Mouse (Mus musculus): Measurements from ENCODE around the gene Eef1g. TPM values are rescaled to one million over a fixed set of nuclear protein-coding genes. Genes with fewer than 3 reads are reported as not detected.

Gene Eef1g
- total RNA-seq (2021) = 100 to 1,000 TPM; 640 to 671 TPM
- long read RNA-seq, experiment 1, transcript Eef1g-201 (10 exons, 1,864 nt) = major isoform, 703 of 777 reads
- long read RNA-seq, experiment 1, partial matches to known transcripts = 66 of 777 reads
- long read RNA-seq, experiment 1, other reads (novel, unspliced or antisense) = 7 of 777 reads
- long read RNA-seq, experiment 2, transcript Eef1g-201 (10 exons, 1,864 nt) = major isoform, 803 of 902 reads
- long read RNA-seq, experiment 2, partial matches to known transcripts = 94 of 902 reads
- long read RNA-seq, experiment 2, other reads (novel, unspliced or antisense) = 2 of 902 reads

GRCm38 (mm10) chr19:8966590-8967372 lies at the start of gene Eef1g:
Gene Eef1g, plus strand, starts transcription at chr19:8967041.
- peak; percentile 94 for DNase-seq

GRCm38 (mm10) chr19:8919000-8919399 lies 47.8 kb upstream of the Eef1g start:
- DNase-seq = no peak

GRCm38 (mm10) chr19:8919684-8920072 lies 47.2 kb upstream of the Eef1g start:
- DNase-seq = no peak

GRCm38 (mm10) chr19:8920073-8920736 lies 46.6 kb upstream of the Eef1g start, which contains the start of gene B3gat3:
Gene B3gat3, plus strand, starts transcription at chr19:8920374.
- peak; percentile 94 for DNase-seq

- DNase-seq = no peak
These were observed 46.0 kb upstream of the Eef1g start for GRCm38 (mm10) chr19:8920836-8921291.

GRCm38 (mm10) chr19:8921741-8922140 lies 45.1 kb upstream of the Eef1g start:
- DNase-seq = no peak

GRCm38 (mm10) chr19:8926766-8927165 lies 40.1 kb upstream of the Eef1g start:
- no peak for DNase-seq

GRCm38 (mm10) chr19:8927891-8928525 lies 38.8 kb upstream of the Eef1g start:
- DNase-seq = no peak

- DNase-seq = no peak
These were observed 38.1 kb upstream of the Eef1g start for GRCm38 (mm10) chr19:8928689-8929223.

GRCm38 (mm10) chr19:8929224-8930088 lies 37.4 kb upstream of the Eef1g start, which contains the start of the genes Rom1 and Eml3:
Gene Rom1, minus strand, starts transcription at chr19:8929356.
Gene Eml3, plus strand, starts transcription at chr19:8929552.
- DNase-seq = peak; percentile 89

GRCm38 (mm10) chr19:8930117-8930516 lies 36.7 kb upstream of the Eef1g start:
- DNase-seq = no peak

GRCm38 (mm10) chr19:8930771-8931170 lies 36.1 kb upstream of the Eef1g start:
- DNase-seq = no peak

GRCm38 (mm10) chr19:8936736-8937135 lies 30.1 kb upstream of the Eef1g start:
- no peak for DNase-seq

GRCm38 (mm10) chr19:8940526-8941133 lies 26.2 kb upstream of the Eef1g start:
- no peak for DNase-seq

- no peak for DNase-seq
These were observed 25.7 kb upstream of the Eef1g start for GRCm38 (mm10) chr19:8941136-8941514.

GRCm38 (mm10) chr19:8941515-8942217 lies 25.2 kb upstream of the Eef1g start, which contains the start of gene Mta2:
Gene Mta2, plus strand, starts transcription at chr19:8941875.
- DNase-seq = peak; percentile 97

- no peak for DNase-seq
These were observed 24.4 kb upstream of the Eef1g start for GRCm38 (mm10) chr19:8942276-8942964.

- no peak for DNase-seq
These were observed 23.8 kb upstream of the Eef1g start for GRCm38 (mm10) chr19:8943047-8943446.

GRCm38 (mm10) chr19:8944062-8944461 lies 22.8 kb upstream of the Eef1g start:
- no peak for DNase-seq

Data from gastrocnemius, postnatal 10 days (tissue).